Mouse (Mus musculus) CD4-positive naive resting alpha-beta T cell, adult 57 days (primary cell): ENCODE measurements around the gene Lrrk1. TPM values are rescaled to one million over a fixed set of nuclear protein-coding genes. Genes with fewer than 3 reads are reported as not detected.

Experiments used
- total RNA-seq: library from RNA; stranded (reverse); gene quantifications from one replicate; pipeline ENCODE4 v1.2.4, GENCODE M21; 2023

Gene Lrrk1
- total RNA-seq: 2.8 TPM

GRCm38 (mm10) chr7:66387813-66388521 is at the start of gene Lrrk1:
Lrrk1 (minus strand) TSS chr7:66388350.

GRCm38 (mm10) chr7:66427437-66428161 is 39.4 kb upstream of the Lrrk1 start, which contains the start of gene Aldh1a3:
Aldh1a3 (minus strand) TSS chr7:66427517.

GRCm38 (mm10) chr7:66365904-66366303 is 22.2 kb downstream of the Lrrk1 start, which contains the start of gene Gm10974:
Gm10974 (plus strand) TSS chr7:66365905.

Other genes with a start within 250 kb of the Lrrk1 start
- gene Gm10974, start 22.4 kb downstream of the Lrrk1 start, total RNA-seq: not detected
- not detected for gene Aldh1a3, start 39.2 kb upstream of the Lrrk1 start, total RNA-seq